Mouse (Mus musculus): ENCODE results near the gene Slc17a2. TPM values are rescaled to one million over a fixed set of nuclear protein-coding genes. Genes with fewer than 3 reads are reported as not detected.

Gene Slc17a2
- total and polyA plus RNA-seq, 3 experiments: not detected

- no peaks in the 10 kb centered on the region for H3K79me2 ChIP-seq (ENCODE audit: control insufficient read depth, insufficient read depth, low read length, poor library complexity)
- H3K27me3 ChIP-seq (ENCODE audit: control insufficient read depth in 1 of 2, insufficient read depth in 2 of 2, low read length in 2 of 2): peaks cover 0 to 8% of the 10 kb centered on the region in 2 experiments; a peak in 3 of 4 replicates
- DNase-seq (ENCODE audit: low read depth, low spot score): peak; percentile 9
- no peak overlapping the region for H3K9ac ChIP-seq (ENCODE audit: control insufficient read depth, low read depth, low read length, poor library complexity, severe bottlenecking)
- TF ChIP-seq USF1 (IDR thresholded peaks at IDR 0.05; ENCODE audit: low read depth, low read length) (no peak), CTCF (IDR thresholded peaks at IDR 0.05 in 2 of 3, conservative IDR thresholded peaks at IDR 0.05 in 1 of 3; ENCODE audit: control insufficient read depth in 1 of 3, insufficient read depth in 1 of 3, low read depth in 2 of 3, low read length in 3 of 3, poor library complexity in 1 of 3, severe bottlenecking in 1 of 3) (peak in 1 of 3 experiments; percentile 21; a peak in 1 of 6 replicates)
- H3K9me3 ChIP-seq (replicated peaks; ENCODE audit: insufficient read depth, low read length): no peaks in the 10 kb centered on the region
- no peaks in the 10 kb centered on the region for H3K36me3 ChIP-seq (ENCODE audit: control insufficient read depth in 1 of 2, insufficient read depth in 2 of 2, low read length in 2 of 2)
- H3K27ac ChIP-seq (ENCODE audit: control insufficient read depth, low read depth, low read length): no peak overlapping the region
- H3K4me3 ChIP-seq (ENCODE audit: control insufficient read depth in 1 of 2, insufficient read depth in 1 of 2, low read depth in 2 of 2, low read length in 2 of 2): no peak overlapping the region
- no peaks in the 10 kb centered on the region for H3K4me1 ChIP-seq (ENCODE audit: control insufficient read depth in 1 of 2, insufficient read depth in 2 of 2, low read length in 2 of 2)
Observed at GRCm38 (mm10) chr13:23816148-23816547, 9.4 kb downstream of the Slc17a2 start.

DNA sequence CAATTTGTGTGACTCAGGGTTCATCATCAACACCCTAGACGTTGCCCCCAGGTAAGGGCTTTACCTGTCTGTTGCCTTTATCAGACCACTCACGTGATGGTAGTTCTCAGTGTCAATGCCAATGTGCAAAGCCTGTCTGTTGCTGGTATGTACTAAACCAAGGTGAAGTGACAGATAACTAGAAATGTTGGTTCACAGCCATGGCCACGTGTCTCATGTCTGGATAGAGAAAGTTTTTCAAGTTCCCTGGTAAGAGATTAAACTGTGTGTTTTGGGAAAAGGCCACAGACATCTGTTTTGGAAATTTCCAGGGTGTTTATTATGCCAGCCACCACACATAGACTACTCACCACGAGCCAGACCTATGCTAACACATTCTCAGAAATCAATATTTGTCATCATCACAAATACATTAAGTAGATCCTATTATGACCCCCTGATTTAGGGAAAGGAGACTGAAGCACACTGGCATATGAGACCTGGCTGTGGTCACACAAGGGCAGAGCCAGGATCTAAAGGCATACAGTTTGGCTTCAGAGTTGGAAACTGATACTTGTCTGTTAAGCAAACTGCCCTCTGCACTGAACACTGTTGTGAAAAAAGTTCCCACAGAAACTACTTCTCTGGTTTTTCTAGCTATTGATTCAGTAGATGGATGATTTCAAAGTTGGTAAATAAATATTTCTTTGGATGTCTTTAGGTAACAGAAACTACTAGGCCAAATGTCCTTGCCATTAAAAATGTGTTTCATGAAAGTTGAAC is 13.6 kb downstream of the Slc17a2 start:
- Histone ChIP-seq H3K4me3 (ENCODE audit: control insufficient read depth in 1 of 2, insufficient read depth in 1 of 2, low read depth in 2 of 2, low read length in 2 of 2) (no peak overlapping the region), H3K79me2 (ENCODE audit: control insufficient read depth, insufficient read depth, low read length, poor library complexity) (no peaks in the 10 kb centered on the region), H3K27ac (ENCODE audit: control insufficient read depth, low read depth, low read length) (no peak overlapping the region), H3K9me3 (replicated peaks; ENCODE audit: insufficient read depth, low read length) (no peaks in the 10 kb centered on the region), H3K27me3 (ENCODE audit: control insufficient read depth in 1 of 2, insufficient read depth in 2 of 2, low read length in 2 of 2) (peaks cover 9 to 12% of the 10 kb centered on the region in 2 experiments), H3K9ac (ENCODE audit: control insufficient read depth, low read depth, low read length, poor library complexity, severe bottlenecking) (no peak overlapping the region), H3K36me3 (ENCODE audit: control insufficient read depth in 1 of 2, insufficient read depth in 2 of 2, low read length in 2 of 2) (no peaks in the 10 kb centered on the region), H3K4me1 (ENCODE audit: control insufficient read depth in 1 of 2, insufficient read depth in 2 of 2, low read length in 2 of 2) (no peaks in the 10 kb centered on the region)
- no peak for DNase-seq (ENCODE audit: low read depth, low spot score)
- TF ChIP-seq MXI1 (IDR thresholded peaks at IDR 0.05; ENCODE audit: low read depth, low read length): no peak
- no peak for TF ChIP-seq MAX (IDR thresholded peaks at IDR 0.05; ENCODE audit: low read length)
- TF ChIP-seq TCF12 (IDR thresholded peaks at IDR 0.05; ENCODE audit: low read depth, low read length): no peak
- TF ChIP-seq NRF1 (IDR thresholded peaks at IDR 0.05; ENCODE audit: insufficient read depth, low read depth, low read length, poor library complexity, severe bottlenecking): no peak
- no peak for TF ChIP-seq SIN3A (IDR thresholded peaks at IDR 0.05; ENCODE audit: low read length)
- no peak for TF ChIP-seq CHD1 (IDR thresholded peaks at IDR 0.05; ENCODE audit: low read depth, low read length)
- TF ChIP-seq POLR2A (IDR thresholded peaks at IDR 0.05; ENCODE audit: control insufficient read depth in 1 of 2, insufficient read depth in 1 of 2, low read depth in 1 of 2, low read length in 2 of 2, poor library complexity in 1 of 2): no peak
- no peak for TF ChIP-seq ELF1 (IDR thresholded peaks at IDR 0.05; ENCODE audit: low read depth, low read length)
- no peak for TF ChIP-seq KAT2A (conservative IDR thresholded peaks at IDR 0.05; ENCODE audit: low read depth, low read length)
- TF ChIP-seq MYB (IDR thresholded peaks at IDR 0.05; ENCODE audit: low read depth, low read length): no peak
- TF ChIP-seq JUND (IDR thresholded peaks at IDR 0.05; ENCODE audit: low read depth, low read length): no peak
- no peak for TF ChIP-seq RAD21 (IDR thresholded peaks at IDR 0.05; ENCODE audit: low read depth, low read length)
- TF ChIP-seq MAZ (IDR thresholded peaks at IDR 0.05; ENCODE audit: low read depth, low read length): no peak

All from MEL (cell line).